Mouse (Mus musculus) ovary, adult 18-20 months (tissue): ENCODE measurements around the gene Srgap1.

Source experiments
- DNase-seq: peaks from one replicate; pipeline ENCODE4 v3.0.0; 2022; ENCODE audit warnings: low spot score, mixed read lengths

Gene Srgap1

DNA sequence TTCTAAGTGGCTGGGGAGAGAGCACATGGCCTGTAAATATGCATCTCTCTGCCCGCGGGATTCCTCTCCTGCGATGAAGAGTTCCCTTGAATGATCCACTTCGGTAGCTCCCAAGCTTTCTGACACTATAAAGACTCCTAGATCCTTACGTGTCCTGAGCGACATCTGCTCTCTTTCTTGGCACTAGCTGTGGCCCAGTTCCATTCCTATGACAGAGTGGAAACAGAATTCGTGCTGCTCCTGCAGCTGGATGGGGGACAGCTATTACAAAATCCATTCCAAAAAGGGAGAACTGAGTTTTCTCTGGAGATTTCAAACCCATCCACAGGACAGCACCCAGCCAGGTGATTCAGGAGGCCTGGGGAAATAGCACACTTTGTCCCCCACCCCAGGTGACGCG lies 285.0 kb downstream of the Srgap1 start:
- DNase-seq, result no peak

DNA sequence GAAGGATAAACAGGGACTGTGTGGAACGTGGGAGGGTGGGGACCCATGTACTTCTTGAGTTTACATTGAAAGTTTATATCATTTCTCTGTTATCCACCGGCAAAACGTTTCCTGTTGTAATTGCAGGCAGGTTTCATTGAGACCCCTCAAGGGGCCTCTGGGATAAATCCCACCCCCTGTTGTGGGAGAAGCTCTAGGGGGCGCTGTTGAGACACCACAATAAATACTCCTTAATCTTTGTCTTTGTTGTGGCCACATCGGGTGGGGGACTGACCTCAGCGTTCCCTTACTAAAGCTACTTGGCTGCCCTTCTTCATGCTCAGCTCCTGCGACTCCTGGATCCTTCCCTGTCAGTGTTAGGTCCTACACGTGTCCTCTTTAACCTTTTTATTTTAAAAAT lies 288.0 kb downstream of the Srgap1 start:
- no peak for DNase-seq

DNA sequence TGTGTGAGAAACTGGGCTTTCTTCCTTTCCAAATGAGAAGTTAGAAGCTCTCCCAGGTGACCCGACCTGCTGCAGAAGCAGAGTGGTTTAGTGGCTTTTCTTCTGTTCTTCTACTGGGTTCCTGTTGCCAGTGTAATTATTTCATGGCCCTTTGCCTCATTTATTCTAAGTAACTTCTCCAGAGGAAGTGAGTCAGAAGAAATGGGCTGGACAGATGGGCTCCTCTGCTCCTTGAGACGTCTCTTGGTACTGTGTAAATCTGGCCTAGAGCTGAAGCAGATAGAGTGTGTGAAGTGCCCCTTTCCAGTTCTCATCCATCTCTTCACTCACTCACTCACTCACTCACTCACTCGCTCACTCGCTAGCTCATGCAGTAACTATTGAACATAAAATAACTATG lies 290.4 kb downstream of the Srgap1 start:
- no peak for DNase-seq

DNA sequence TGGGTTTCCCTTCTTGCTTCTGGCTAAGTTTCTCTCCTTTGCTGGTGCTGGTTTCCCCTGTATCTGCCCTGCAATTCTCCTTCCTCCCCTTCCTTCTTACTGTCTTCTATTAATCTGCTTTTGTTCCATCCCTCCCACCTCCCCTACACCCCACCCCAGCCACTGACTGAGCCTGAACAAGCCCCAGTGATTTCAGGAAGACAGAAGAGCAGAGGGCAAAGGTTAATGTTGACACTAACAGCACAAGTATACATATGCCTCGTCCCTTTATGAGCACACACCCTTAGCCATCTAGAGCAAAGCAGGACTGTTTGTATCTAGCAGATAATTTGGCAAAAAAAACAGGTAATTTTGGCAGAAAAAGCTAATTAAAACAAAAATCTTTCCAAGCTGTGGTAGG lies 291.3 kb downstream of the Srgap1 start:
- DNase-seq, result no peak

DNA sequence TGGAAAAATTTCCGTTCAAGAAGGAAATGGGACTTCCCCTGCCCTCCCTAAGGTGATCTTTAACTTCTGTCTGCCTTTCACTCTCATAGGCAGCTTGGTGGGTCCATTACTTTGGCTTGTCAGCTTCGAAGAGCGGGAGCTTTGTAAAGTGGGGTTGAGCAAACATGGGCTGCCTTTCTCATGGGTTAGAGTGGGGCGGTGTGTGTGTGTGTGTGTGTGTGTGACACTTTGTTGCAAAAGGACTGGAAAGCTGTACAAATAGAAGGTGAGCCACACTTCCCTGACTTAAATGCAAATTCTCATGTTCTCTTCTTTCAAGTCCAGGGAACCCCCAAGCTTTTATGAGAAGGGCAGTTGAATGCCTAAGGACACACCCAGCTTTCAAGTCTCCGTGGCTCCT lies 292.9 kb downstream of the Srgap1 start:
- no peak for DNase-seq

DNA sequence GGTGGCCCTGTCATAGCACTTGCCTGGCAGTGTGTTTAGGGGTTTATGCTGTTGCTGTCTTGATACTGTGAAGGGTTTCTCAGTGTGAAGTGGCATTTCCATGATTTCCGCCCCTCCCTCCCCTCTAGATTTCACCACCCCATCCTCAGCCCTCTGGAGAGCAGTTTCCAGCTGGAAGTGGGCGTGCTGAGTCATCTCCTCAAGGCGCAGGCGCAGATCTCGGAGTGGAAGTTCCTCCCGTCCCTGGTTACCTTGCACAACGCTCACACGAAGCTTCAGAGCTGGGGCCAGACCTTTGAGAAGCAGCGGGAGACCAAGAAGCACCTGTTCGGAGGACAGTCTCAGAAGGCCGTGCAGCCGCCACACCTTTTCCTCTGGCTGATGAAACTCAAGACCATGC lies 296.9 kb downstream of the Srgap1 start:
- DNase-seq, result no peak

DNA sequence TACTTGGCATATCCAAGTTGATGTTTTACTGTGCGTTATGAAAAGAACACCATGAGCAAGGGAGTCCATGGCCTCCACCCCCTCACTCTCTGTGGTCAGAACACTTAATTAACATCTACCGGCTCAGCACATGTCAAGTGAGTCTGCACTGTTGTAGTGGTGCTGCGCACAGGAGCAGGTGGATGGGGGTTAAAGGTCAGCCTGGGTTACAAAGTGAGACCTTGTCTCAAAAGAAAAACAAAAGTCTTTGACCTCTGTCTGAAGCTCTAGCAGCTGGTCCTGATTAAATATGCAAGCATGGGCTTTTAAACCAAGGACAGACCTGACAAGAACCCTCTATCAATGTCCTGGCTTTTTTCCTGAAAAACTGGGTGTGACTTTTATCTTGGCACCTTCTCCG lies 304.8 kb downstream of the Srgap1 start:
- no peak for DNase-seq

DNA sequence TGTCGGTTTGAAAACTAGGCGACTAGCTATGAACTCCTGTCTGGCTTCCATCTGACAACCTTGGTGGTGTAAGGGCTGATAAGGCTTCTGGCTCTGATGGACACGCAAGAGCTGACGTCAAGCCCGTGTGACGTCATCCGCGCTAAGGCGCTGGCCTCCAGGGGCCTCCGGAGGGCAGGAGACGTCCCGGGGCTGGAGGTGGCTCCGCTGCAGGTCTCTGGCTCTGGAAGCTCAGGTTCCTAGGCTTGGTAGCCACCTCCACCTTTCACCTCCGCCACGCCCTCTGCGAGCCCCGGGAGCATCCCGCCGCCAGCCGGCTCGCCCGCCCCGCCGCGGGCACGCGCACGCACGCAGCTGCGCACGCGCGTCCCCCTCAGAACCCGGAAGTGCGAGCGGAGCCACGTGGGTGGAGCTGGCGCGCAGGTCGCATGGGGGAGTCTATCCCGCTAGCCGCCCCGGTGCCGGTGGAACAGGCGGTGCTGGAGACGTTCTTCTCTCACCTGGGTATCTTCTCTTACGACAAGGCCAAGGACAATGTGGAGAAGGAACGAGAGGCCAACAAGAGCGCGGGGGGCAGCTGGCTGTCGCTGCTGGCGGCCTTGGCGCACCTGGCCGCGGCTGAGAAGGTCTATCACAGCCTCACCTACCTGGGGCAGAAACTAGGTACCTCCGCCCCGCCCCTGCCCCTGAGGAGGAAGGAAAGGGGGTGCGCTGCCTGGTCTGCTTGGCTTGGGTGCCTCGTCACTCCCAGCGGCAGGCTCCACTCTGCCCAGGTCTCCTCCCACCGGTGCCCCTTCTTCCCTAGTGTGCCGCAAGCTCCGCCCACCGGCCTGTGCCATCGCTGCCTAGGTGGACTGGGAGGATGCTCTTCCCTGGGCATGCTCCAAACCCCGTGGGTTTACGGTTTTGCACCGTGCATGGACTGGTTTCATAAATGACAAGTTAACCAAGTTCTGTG lies 307.3 kb downstream of the Srgap1 start, which contains the start of gene BC048403:
TSS of gene BC048403 (plus strand) at position 390 of the 958 bp plus-strand sequence.
- peak; percentile 72 for DNase-seq

DNA sequence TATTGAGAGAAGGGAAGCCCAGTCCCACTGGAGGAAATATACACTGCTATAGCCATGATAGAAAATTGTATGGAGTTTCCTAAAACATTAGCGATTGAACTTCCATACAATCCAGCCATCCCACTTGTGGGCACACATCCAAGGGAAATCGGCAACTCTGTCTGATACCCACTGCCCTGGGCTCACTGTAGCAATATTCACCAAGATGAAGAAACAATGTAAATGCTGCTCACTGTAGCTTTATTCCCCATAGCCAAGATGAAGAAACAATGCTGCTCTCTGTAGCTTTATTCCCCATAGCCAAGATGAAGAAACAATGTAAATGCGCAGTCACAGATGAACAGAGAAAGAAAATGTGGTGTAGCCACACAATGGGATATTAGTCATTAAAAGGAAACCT lies 309.9 kb downstream of the Srgap1 start:
- no peak for DNase-seq

DNA sequence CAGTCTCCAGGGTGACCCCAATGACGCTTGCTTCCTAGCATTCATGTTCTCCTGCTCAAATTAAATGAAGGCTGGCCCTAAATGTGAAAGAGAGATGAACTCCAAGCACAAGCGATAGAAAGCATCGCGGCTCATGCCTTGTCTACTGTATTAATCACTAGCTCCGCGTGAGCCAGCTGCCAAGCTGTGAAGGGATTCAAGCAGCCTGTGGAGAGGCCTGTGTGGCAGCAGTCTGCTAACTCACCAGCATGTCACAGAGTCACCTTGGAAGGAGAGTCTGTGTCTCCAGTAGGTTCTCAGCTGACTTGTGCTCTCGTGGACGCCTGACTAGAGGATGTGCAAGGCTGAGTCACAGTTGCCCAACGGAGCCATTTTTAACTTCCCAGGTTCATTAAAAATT lies 314.6 kb downstream of the Srgap1 start:
- DNase-seq, result no peak

DNA sequence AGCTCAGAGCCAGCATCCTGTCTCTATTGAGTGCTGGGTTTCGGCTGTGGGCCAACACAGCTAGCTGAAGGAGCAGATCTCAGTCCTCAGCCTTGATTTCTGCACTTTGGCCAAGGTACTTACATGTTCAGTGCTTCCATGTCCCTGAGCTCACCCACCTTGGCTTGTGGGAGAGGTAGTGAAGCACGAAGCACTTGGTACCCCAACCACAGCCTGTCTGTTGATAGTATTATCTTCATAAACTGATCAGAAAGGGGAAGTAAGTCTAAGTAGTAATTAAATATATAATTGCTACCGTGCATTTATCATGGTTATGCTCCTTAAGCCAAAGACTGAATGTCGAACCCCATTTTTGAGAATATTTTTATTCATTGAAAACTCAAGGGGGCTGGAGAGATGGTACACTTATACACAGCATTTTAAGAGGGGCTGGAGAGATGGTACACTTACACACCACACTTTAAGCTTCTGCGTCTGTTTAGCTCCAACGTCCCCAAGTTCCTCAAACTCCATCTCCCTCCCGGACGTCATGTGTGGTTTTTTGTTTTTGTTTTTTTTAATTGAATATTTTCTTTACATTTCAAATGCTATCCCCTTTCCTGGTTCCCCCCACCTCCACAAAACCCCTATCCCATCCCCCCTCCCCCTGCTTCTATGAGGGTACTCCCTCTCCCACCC lies 315.9 kb downstream of the Srgap1 start:
- no peak for DNase-seq
